Mouse (Mus musculus) fibroblast of lung, adult 2 months (primary cell): ENCODE measurements around the gene Tmem176a.

Source experiments
- DNase-seq: peaks from one replicate; pipeline ENCODE4 v3.0.0-alpha.2; 2011; ENCODE audit warnings: low read depth

Tmem176a gene

GRCm38 (mm10) chr6:48894203-48894602 lies 53.5 kb downstream of the Tmem176a start:
- no peak for DNase-seq

GRCm38 (mm10) chr6:48894938-48895818 lies 54.5 kb downstream of the Tmem176a start:
- no peak for DNase-seq

- no peak for DNase-seq
Measured at GRCm38 (mm10) chr6:48895941-48896340, 55.2 kb downstream of the Tmem176a start.
